Mouse (Mus musculus) heart, embryonic 10.5 days (tissue): ENCODE measurements around the gene Rabgap1l. TPM values are rescaled to one million over a fixed set of nuclear protein-coding genes. Genes with fewer than 3 reads are reported as not detected.
A peak's percentile ranks its signal among the peaks of the same experiment; 100 is the strongest.

Experiments
- DNase-seq: peaks from one replicate; pipeline ENCODE4 v3.0.0-alpha.2; 2017; ENCODE audit warnings: low spot score
- H3K27ac ChIP-seq: fragments of 300-500 bp; sonication (generic); 2 replicates; pipeline ENCODE4 v1.5.1; 2016; ENCODE audit warnings: mild to moderate bottlenecking
- H3K27me3 ChIP-seq: fragments of 300-500 bp; sonication (generic); 2 replicates; pipeline ENCODE4 v1.6.1; 2016; ENCODE audit warnings: mild to moderate bottlenecking; ENCODE audit not compliant: poor library complexity, insufficient read depth, severe bottlenecking
- H3K36me3 ChIP-seq: fragments of 300-500 bp; sonication (generic); 2 replicates; pipeline ENCODE4 v1.6.1; 2016; ENCODE audit warnings: mild to moderate bottlenecking, moderate library complexity
- H3K4me1 ChIP-seq: fragments of 300-500 bp; sonication (generic); 2 replicates; pipeline ENCODE4 v1.6.1; 2016; ENCODE audit warnings: mild to moderate bottlenecking
- H3K4me3 ChIP-seq: fragments of 300-500 bp; sonication (generic); 2 replicates; pipeline ENCODE4 v1.5.1; 2016; ENCODE audit warnings: mild to moderate bottlenecking, moderate library complexity
- H3K9me3 ChIP-seq: fragments of 300-500 bp; sonication (generic); 2 replicates; pipeline ENCODE4 v1.6.1; 2016; ENCODE audit warnings: mild to moderate bottlenecking, moderate library complexity
- WGBS: fragments of 180-500 bp; shearing (Covaris S2); methylation state at CpG from one replicate; pipeline ENCODE4 v1.1.7; 2016; 5-methylcytosine and 5-hydroxymethylcytosine counted together
- polyA plus RNA-seq: library from polyadenylated mRNA; unstranded; fragments of >200 nt; fragmentation: Nextera tagmentation; extraction: Ambion mirVana; gene quantifications from 2 replicates; pipeline ENCODE4 v1.2.1, GENCODE M21; 2016

Rabgap1l gene
- polyA plus RNA-seq, 1 experiment from 2014 or later = 28.1 TPM

- peaks cover 12% of the 10 kb centered on the region; the same call in 1 of the 2 replicates for H3K4me1 ChIP-seq
- 80% methylated on average over 1 of the region's 1 CpGs for WGBS
- no peaks in the 10 kb centered on the region for H3K9me3 ChIP-seq
- no peaks in the 10 kb centered on the region for H3K27me3 ChIP-seq
- H3K27ac ChIP-seq = no peak overlapping the region
- no peak for DNase-seq
- H3K4me3 ChIP-seq = no peak overlapping the region
- H3K36me3 ChIP-seq = no peaks in the 10 kb centered on the region
Measured at GRCm38 (mm10) chr1:160784122-160784521, 8.9 kb downstream of the Rabgap1l start.

GRCm38 (mm10) chr1:160774166-160774565 is 18.8 kb downstream of the Rabgap1l start:
- no peaks in the 10 kb centered on the region for H3K36me3 ChIP-seq
- no peak for DNase-seq
- WGBS = 64% methylated on average over 1 of the region's 1 CpGs
- H3K9me3 ChIP-seq = no peaks in the 10 kb centered on the region
- no peak overlapping the region for H3K27ac ChIP-seq
- H3K4me1 ChIP-seq = no peaks in the 10 kb centered on the region
- H3K4me3 ChIP-seq = no peak overlapping the region
- no peaks in the 10 kb centered on the region for H3K27me3 ChIP-seq

DNA sequence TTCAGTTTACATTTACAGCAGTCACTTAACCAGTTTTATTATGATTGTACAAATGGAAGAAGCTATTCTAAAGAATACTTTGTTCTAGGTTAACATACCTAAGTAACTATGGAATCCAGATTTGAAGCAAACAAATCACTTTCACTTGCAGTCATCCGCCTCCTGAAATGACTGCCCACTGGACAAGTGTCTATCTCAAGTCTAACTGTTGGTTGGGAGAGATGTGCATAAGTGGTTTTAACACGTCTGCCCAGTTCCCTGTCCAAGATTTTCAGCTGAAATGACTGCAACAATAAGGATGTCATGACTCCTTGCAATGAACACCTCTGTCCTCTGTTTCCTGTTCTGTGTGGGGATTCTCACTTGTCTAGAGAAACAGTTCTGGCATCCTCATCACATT is 27.4 kb downstream of the Rabgap1l start:
- Histone ChIP-seq H3K36me3 (no peaks in the 10 kb centered on the region), H3K27ac (no peak overlapping the region), H3K4me3 (no peak overlapping the region), H3K27me3 (no peaks in the 10 kb centered on the region), H3K9me3 (no peaks in the 10 kb centered on the region), H3K4me1 (no peaks in the 10 kb centered on the region)
- no peak for DNase-seq
- 66% methylated on average over 2 of the region's 2 CpGs for WGBS

- Histone ChIP-seq H3K9me3 (no peaks in the 10 kb centered on the region), H3K27me3 (no peaks in the 10 kb centered on the region), H3K4me1 (0 out of 2 replicates have a peak, but pooled peaks cover 3% of the 10 kb centered on the region), H3K36me3 (peaks cover 4% of the 10 kb centered on the region; the same call in 1 of the 2 replicates), H3K4me3 (no peak overlapping the region), H3K27ac (no peak overlapping the region)
- 28% methylated on average over 3 of the region's 3 CpGs for WGBS
- DNase-seq = peak; percentile 77
Measured at GRCm38 (mm10) chr1:160758243-160758642, 34.8 kb downstream of the Rabgap1l start.

DNA sequence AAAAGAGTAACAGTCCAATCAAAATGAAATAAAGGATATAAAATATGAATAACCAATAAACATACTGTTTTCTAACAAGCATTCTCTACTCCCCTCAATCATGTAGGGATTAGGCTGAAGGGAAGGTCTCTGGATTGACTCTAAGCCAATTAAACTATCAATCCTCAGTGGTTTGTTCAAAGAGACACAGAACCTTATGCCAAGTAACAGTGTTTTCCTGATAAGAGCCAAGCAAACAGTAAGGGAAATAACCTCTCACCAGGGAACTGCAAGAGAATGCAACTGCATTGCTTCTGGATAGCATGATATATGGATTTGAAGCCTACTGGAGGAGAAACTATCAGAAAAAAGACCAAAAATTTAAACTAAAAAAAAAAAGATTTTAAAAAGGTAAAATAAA is 37.7 kb downstream of the Rabgap1l start:
- no peaks in the 10 kb centered on the region for H3K9me3 ChIP-seq
- H3K4me1 ChIP-seq = peaks cover 7% of the 10 kb centered on the region; the same call in 1 of the 2 replicates
- H3K36me3 ChIP-seq = peaks cover 4% of the 10 kb centered on the region; the same call in 1 of the 2 replicates
- no peak for DNase-seq
- no peaks in the 10 kb centered on the region for H3K27me3 ChIP-seq
- no peak overlapping the region for H3K4me3 ChIP-seq
- H3K27ac ChIP-seq = no peak overlapping the region

DNA sequence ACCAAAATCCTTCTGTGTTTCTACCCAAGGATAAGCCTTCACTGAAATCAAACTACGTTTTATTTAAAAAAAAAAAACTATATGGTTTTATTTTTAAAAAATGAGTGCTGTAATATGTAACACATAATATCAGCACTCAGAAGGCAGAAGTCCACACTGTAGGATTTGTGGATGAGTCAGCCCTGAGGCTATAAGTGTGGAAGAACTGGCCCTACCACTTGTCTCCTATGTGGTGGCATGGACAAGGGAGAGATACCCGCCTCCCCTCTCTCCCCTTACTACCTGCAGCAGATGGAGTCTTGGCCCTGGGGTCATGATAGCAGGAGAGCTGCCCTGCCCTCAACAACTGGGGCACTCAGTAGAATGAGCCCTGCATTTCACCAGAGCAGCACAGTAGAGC is 42.4 kb downstream of the Rabgap1l start:
- 74% methylated on average over 2 of the region's 2 CpGs for WGBS
- H3K4me1 ChIP-seq = peaks cover 10% of the 10 kb centered on the region
- H3K4me3 ChIP-seq = no peak overlapping the region
- no peak for DNase-seq
- peaks cover under 1% of the 10 kb centered on the region; the same call in 1 of the 2 replicates for H3K36me3 ChIP-seq
- no peaks in the 10 kb centered on the region for H3K27me3 ChIP-seq
- no peaks in the 10 kb centered on the region for H3K9me3 ChIP-seq
- H3K27ac ChIP-seq = no peak overlapping the region

- DNase-seq = no peak
- no peaks in the 10 kb centered on the region for H3K27me3 ChIP-seq
Measured at GRCm38 (mm10) chr1:160746786-160747185, 46.2 kb downstream of the Rabgap1l start.

DNA sequence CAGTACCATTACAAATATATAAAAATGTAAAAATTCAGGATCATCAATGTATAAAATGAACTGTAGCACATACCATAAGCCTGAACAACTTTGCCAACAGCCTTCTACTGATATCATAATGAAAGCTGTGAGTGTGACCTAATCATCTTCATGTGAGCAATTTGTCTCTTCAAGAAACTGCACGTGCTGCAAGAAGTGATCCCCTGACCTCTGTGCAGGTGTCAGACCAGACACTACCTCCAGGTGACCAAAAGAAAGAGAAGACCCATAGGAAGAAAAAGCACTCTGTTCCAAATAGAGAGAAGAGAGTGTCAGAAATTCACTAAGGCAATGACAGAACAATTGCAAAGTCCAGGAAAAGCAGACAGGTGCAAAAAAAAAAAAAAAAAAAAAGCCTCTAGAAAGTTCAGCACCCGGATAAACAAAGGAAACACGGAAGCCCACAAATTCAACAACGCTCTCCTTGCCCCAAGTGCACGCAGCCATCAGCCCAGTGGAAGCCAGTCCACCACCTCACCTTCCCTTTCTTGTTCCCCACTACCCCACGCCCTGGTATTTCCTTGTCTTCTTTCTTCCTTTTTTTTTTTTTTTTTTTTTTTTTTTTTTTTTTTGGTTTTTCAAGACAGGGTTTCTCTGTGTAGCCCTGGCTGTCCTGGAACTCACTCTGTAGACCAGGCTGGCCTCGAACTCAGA is 47.6 kb downstream of the Rabgap1l start:
- Histone ChIP-seq H3K4me1 (peaks cover 6% of the 10 kb centered on the region), H3K4me3 (no peak overlapping the region), H3K27ac (no peak overlapping the region), H3K27me3 (no peaks in the 10 kb centered on the region), H3K36me3 (no peaks in the 10 kb centered on the region), H3K9me3 (no peaks in the 10 kb centered on the region)
- no peak for DNase-seq
- 79% methylated on average over 7 of the region's 7 CpGs for WGBS

More at GRCm38 (mm10) chr1:160746786-160747185, 46.2 kb downstream of the Rabgap1l start:
- Histone ChIP-seq H3K4me3 (no peak overlapping the region), H3K36me3 (no peaks in the 10 kb centered on the region), H3K4me1 (peaks cover 10% of the 10 kb centered on the region), H3K27ac (no peak overlapping the region), H3K9me3 (no peaks in the 10 kb centered on the region)
- WGBS = 28% methylated on average over 7 of the region's 7 CpGs

DNA sequence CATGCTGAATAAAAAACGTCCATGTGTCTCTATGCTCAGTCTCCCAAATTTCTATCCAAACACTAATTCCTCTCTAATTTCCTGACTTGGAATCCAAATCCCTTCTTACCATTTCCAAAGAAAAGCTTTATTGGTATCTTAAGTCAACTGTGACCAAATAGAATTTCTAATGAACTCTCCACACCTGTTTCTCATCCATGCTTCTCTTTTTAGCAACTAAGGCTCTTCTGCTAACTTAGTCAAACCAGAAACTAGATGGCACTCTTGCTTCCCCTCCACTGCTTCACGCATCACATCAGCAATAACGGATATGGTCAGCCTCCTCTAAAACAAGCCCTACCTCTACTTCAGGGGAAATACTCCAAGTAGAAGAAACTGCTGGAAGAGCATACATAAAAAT is 49.0 kb downstream of the Rabgap1l start:
- 46% methylated on average over 3 of the region's 3 CpGs for WGBS
- Histone ChIP-seq H3K27me3 (no peaks in the 10 kb centered on the region), H3K4me3 (no peak overlapping the region), H3K4me1 (peaks cover 6% of the 10 kb centered on the region), H3K9me3 (no peaks in the 10 kb centered on the region), H3K36me3 (no peaks in the 10 kb centered on the region), H3K27ac (no peak overlapping the region)
- DNase-seq = no peak

DNA sequence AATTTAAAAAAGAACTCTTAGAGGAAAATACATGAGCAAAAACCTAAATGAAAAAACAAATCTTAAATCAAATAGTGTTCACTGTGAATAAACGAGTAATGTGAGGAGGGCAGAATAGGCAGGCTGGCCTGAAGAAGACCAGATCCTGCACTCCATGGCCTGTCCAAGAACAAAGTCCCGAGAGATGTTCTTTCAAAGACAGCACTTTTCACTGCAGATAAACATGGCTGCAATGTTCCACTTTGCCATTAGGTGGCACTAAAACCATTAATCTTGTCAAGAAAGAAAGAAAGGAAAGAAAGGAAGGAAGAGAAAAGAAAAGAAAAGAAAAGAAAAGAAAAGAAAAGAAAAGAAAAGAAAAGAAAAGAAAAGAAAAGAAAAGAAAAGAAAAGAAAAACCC is 49.8 kb downstream of the Rabgap1l start:
- DNase-seq = no peak

GRCm38 (mm10) chr1:160740650-160741049 is 52.4 kb downstream of the Rabgap1l start:
- no peaks in the 10 kb centered on the region for H3K36me3 ChIP-seq
- H3K27ac ChIP-seq = no peak overlapping the region
- no peaks in the 10 kb centered on the region for H3K9me3 ChIP-seq
- no peaks in the 10 kb centered on the region for H3K4me1 ChIP-seq
- no peak overlapping the region for H3K4me3 ChIP-seq
- DNase-seq = no peak
- 73% methylated on average over 2 of the region's 2 CpGs for WGBS
- no peaks in the 10 kb centered on the region for H3K27me3 ChIP-seq

More for the DNA sequence above, 49.8 kb downstream of the Rabgap1l start:
- H3K27me3 ChIP-seq = no peaks in the 10 kb centered on the region
- no peak overlapping the region for H3K4me3 ChIP-seq
- no peak overlapping the region for H3K27ac ChIP-seq
- peaks cover 6% of the 10 kb centered on the region for H3K4me1 ChIP-seq
- no peaks in the 10 kb centered on the region for H3K9me3 ChIP-seq
- H3K36me3 ChIP-seq = no peaks in the 10 kb centered on the region
- 6% methylated on average over 2 of the region's 2 CpGs for WGBS

- WGBS = 72% methylated on average over 2 of the region's 2 CpGs
- DNase-seq = no peak
Measured at GRCm38 (mm10) chr1:160734743-160735142, 58.3 kb downstream of the Rabgap1l start.

GRCm38 (mm10) chr1:160729944-160730343 is 63.1 kb downstream of the Rabgap1l start:
- no peaks in the 10 kb centered on the region for H3K27me3 ChIP-seq
- WGBS = 76% methylated on average over 4 of the region's 4 CpGs
- DNase-seq = no peak
- no peak overlapping the region for H3K4me3 ChIP-seq
- H3K27ac ChIP-seq = no peak overlapping the region
- H3K9me3 ChIP-seq = no peaks in the 10 kb centered on the region
- H3K4me1 ChIP-seq = no peaks in the 10 kb centered on the region
- H3K36me3 ChIP-seq = peaks cover 24% of the 10 kb centered on the region; the same call in 1 of the 2 replicates

More at GRCm38 (mm10) chr1:160734743-160735142, 58.3 kb downstream of the Rabgap1l start:
- peaks cover 26% of the 10 kb centered on the region; the same call in 1 of the 2 replicates for H3K36me3 ChIP-seq
- no peaks in the 10 kb centered on the region for H3K9me3 ChIP-seq
- H3K4me1 ChIP-seq = no peaks in the 10 kb centered on the region
- no peak overlapping the region for H3K27ac ChIP-seq
- H3K4me3 ChIP-seq = no peak overlapping the region
- H3K27me3 ChIP-seq = no peaks in the 10 kb centered on the region
